Mouse (Mus musculus) kidney, adult 9 months (tissue): Measurements from ENCODE around the gene Gm17545.
A peak's percentile ranks its signal among the peaks of the same experiment; 100 is the strongest.

ENCODE experiments used
- DNase-seq: peaks from one replicate; pipeline ENCODE4 v3.0.0; 2022

Gm17545 gene

GRCm38 (mm10) chr9:22447213-22447612 is 6.9 kb upstream of the Gm17545 start:
- DNase-seq = no peak

- no peak for DNase-seq
Observed at GRCm38 (mm10) chr9:22448420-22448819, 5.7 kb upstream of the Gm17545 start.

- no peak for DNase-seq
Observed at GRCm38 (mm10) chr9:22449209-22449608, 4.9 kb upstream of the Gm17545 start.

GRCm38 (mm10) chr9:22452697-22453096 is 1.4 kb upstream of the Gm17545 start:
- DNase-seq = no peak

GRCm38 (mm10) chr9:22453501-22453924 is 577 bp upstream of the Gm17545 start:
- DNase-seq = no peak

GRCm38 (mm10) chr9:22455041-22455440 is 951 bp downstream of the Gm17545 start:
- DNase-seq = no peak

- DNase-seq = peak; percentile 15
Observed at GRCm38 (mm10) chr9:22457142-22457835, 3.2 kb downstream of the Gm17545 start.

GRCm38 (mm10) chr9:22461946-22462345 is 7.9 kb downstream of the Gm17545 start:
- no peak for DNase-seq

GRCm38 (mm10) chr9:22466212-22466611 is 12.1 kb downstream of the Gm17545 start:
- DNase-seq = no peak

- DNase-seq = peak; percentile 41
Observed at GRCm38 (mm10) chr9:22467371-22468169, 13.5 kb downstream of the Gm17545 start.

- DNase-seq = peak; percentile 58
Observed at GRCm38 (mm10) chr9:22468170-22468898, 14.2 kb downstream of the Gm17545 start.

GRCm38 (mm10) chr9:22468899-22469259 is 14.8 kb downstream of the Gm17545 start:
- no peak for DNase-seq

GRCm38 (mm10) chr9:22469643-22470042 is 15.6 kb downstream of the Gm17545 start, which contains the start of gene Rp9:
Rp9 (minus strand) TSS chr9:22469743.
- no peak for DNase-seq

- DNase-seq = peak; percentile 96
Observed at GRCm38 (mm10) chr9:22475424-22475868, 21.4 kb downstream of the Gm17545 start, which contains the start of gene Bbs9. Bbs9 (plus strand) TSS chr9:22475715.

- peak; percentile 23 for DNase-seq
Observed at GRCm38 (mm10) chr9:22476265-22476664, 22.2 kb downstream of the Gm17545 start.

- no peak for DNase-seq
Observed at GRCm38 (mm10) chr9:22478946-22479345, 24.9 kb downstream of the Gm17545 start.

- no peak for DNase-seq
Observed at GRCm38 (mm10) chr9:22483866-22484561, 29.9 kb downstream of the Gm17545 start.

- DNase-seq = no peak
Observed at GRCm38 (mm10) chr9:22484562-22485308, 30.6 kb downstream of the Gm17545 start.

- no peak for DNase-seq
Observed at GRCm38 (mm10) chr9:22486211-22486610, 32.1 kb downstream of the Gm17545 start.

- DNase-seq = no peak
Observed at GRCm38 (mm10) chr9:22488963-22489362, 34.9 kb downstream of the Gm17545 start.

- no peak for DNase-seq
Observed at GRCm38 (mm10) chr9:22494203-22494807, 40.2 kb downstream of the Gm17545 start.
